Mouse (Mus musculus) spleen, postnatal 4 days (tissue): ENCODE data around the gene Josd1.
A peak's percentile ranks its signal among the peaks of the same experiment; 100 is the strongest.
"Not testable (repeated sequence)": the region's sequence is repeated elsewhere in the genome, so short reads cannot be mapped to it uniquely, and the experiment has no call there.

Experiments
- DNase-seq, 2 experiments: peaks; one replicate each; pipeline ENCODE4 v3.0.0; 2022; ENCODE audit warnings: low spot score in 2 of 2

Gene Josd1

GRCm38 (mm10) chr15:79692334-79692733, 4.6 kb upstream of the Josd1 start:
- no peak for DNase-seq

DNA sequence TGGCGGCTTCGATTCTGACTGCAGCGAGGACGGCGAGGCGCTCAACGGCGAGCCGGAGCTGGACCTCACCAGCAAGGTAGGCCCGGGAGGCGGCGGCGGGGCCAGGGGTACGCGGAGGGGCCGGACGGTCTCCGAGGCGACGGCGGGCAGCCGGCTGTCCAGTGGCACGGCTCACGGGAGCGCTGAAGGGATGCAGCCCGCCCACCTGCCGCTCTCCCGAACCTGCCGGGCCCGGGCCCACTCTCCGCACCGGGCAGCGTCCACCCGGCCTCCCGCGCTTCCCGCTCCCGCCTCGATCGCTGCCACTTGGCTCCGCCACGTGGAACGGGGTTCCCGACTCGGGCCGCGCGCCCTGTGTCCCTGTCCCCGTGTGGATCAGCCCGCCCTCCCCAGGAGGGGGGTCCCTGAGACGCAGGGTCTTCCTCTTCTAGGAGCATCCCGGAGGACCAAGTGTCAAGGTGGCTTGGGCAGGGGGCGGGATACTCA, 3.3 kb upstream of the Josd1 start:
- peak in 1 of 2 experiments; percentile 49 for DNase-seq

- peak; percentile 93 to 94 for DNase-seq
Observed at GRCm38 (mm10) chr15:79690426-79691022, 2.8 kb upstream of the Josd1 start, which contains the start of gene Gtpbp1. Gene Gtpbp1, plus strand, starts transcription at chr15:79690845.

DNA sequence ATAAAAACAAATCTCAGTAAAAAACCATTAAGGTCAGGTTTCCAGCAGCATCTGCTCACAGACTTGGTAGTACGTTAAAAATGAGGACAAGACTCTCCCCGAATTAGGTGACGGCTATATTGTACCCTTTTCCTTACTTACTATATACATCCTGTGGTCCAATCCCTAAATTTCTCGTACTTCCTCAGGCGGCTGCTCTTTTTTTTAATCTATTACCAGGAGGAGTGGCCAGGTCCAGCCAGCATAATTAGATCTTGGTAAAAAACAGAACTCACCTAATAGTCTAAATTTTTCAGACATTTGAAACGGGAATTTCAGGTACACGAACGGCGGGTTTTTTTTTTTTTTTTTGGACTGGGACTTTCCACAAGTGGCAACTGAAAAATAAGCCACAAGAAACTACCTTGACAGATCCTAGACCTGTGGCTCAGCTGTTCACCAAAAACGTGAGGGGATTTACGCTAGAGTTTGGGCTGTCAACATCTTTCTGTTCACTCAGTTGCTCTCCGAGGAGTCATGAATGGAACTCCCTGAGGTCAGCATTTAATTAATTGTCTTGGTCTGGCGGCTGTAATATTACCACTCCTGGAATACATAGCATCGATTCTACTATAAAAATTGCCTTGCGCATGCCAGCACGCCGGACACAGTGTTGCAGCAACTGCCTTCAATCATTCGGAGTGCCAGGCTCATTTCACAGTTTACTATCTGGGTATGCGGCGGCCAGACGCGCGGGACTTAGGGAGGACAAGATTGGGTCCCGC, 2.1 kb upstream of the Josd1 start:
- DNase-seq = no peak

- no peak for DNase-seq
Observed at GRCm38 (mm10) chr15:79688268-79688956, 693 bp upstream of the Josd1 start.

- DNase-seq = no peak
Observed at GRCm38 (mm10) chr15:79687175-79687574, 544 bp downstream of the Josd1 start.

- no peak for DNase-seq
Observed at GRCm38 (mm10) chr15:79686046-79686869, 1.5 kb downstream of the Josd1 start.

DNA sequence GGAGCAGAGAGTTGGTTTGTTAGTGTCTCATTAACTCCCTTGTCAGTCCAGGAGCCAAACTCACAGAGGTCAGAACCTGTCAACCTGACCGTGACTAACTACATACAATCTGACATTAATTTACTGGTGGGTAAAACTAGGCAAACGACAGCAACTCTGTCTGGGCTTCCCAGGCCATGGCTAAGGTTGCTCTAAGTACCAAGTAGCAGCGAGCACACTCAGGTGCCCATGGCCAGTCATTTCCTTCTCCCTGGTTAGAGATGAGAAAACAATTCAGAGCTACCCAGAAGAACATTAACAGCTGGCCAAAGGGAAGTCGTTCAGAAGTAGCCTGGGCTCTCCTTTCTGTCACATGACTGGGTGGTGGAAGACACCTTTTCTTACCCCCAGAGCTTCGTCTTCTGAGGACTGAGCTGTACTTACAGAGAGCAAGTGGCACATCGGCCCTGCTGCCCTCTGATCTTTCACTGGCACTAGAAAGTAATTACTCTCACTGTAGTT, 2.5 kb downstream of the Josd1 start:
- no peak for DNase-seq

- DNase-seq = no peak
Observed at GRCm38 (mm10) chr15:79684616-79685015, 3.1 kb downstream of the Josd1 start.

DNA sequence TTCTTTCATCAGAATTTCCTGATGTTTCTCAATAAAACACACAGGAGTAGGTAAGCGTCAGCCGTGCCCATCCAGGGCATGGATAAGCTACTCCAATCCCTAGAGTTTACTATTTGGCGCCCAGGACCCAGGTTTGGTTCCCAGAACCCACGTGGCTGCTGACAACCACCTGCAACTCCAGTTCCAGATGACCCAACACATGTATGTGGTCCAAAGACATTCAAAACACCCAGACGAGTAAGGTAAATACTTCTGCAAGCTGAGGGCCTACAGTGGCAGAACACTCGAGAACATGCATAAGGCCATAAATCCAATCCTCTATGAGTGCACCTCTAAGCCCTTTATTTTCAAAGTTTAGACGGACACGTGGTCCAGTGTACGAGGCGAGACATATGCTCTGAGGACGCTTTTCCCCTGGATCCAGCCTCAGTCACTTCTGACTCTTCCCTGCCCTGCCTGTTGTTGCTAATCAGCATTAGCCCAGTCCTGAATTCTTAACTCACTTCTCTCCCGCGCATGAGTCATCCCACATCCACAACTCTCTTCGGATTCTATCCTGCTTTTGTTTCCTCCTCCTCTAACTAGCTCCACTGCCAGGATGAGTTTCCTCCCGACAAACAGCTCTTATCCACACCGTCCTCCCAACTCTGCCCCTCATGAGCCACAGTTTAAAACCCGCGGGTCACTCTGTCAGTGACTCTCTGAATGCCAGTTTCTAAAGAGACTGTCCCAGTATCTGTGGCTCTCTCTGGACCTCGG, 3.8 kb downstream of the Josd1 start:
- DNase-seq = no peak

GRCm38 (mm10) chr15:79683146-79683545, 4.6 kb downstream of the Josd1 start:
- no peak for DNase-seq

DNA sequence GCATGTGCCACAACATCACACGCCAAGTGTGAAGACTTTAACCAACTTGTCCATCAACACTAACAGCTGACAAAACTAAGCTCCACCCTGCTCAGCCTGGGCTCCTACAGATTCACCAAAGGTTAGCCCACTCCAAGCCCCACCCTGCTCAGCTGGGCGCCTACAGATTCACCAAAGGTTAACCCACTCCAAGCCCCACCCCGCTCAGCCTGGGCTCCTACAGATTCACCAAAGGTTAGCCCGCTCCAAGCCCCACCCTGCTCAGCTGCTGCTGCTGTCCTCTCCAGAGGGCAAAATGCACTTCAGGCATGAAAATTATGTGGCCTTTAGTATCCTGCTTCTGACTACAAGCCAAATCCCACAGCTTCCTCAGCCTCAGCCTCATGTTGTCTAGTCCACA, 5.7 kb downstream of the Josd1 start:
- no peak for DNase-seq

DNA sequence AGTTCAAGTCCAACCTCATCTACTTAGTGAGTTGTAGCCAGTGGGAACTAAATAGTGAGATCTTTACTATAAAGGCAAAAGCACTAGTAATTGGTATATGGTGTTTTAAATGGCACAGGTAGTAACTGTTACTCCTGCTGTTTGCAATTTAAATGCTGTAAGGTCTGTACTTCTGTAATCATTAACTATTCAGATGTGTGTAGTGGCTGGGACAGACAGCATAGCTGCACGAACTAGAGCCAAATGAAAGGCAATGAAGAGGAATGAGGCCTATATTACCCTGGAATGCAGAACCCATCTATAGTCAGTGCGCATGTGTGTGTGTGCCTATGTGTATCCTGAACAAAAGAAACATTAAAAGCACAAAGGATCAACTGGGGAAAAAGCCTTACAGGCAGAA, 9.8 kb downstream of the Josd1 start:
- no peak for DNase-seq

DNA sequence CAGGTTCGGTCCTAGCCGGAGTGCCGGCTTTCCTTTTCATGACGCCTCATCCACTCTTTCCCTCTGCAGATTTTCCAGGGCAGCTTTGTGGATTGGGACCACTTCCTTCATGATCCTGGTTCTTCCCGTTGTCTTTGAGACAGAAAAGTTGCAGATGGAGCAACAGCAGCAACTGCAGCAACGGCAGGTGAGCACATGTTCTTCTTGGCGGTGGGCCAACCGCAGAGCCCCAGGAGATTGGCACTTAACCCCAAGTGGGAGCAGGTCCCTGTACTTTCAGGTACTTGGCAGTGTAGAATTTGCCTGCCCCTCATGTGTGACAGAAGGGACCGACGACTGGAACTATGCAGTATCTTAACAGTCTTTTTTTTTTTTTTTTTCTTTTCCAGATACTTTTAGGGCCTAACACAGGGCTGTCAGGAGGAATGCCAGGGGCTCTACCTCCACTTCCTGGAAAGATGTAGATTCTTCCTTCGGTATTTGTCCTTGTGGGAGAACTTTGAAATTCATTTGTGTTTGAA, 15.8 kb downstream of the Josd1 start:
- DNase-seq = not testable (repeated sequence)

GRCm38 (mm10) chr15:79670972-79671299, 16.8 kb downstream of the Josd1 start:
- no peak for DNase-seq

DNA sequence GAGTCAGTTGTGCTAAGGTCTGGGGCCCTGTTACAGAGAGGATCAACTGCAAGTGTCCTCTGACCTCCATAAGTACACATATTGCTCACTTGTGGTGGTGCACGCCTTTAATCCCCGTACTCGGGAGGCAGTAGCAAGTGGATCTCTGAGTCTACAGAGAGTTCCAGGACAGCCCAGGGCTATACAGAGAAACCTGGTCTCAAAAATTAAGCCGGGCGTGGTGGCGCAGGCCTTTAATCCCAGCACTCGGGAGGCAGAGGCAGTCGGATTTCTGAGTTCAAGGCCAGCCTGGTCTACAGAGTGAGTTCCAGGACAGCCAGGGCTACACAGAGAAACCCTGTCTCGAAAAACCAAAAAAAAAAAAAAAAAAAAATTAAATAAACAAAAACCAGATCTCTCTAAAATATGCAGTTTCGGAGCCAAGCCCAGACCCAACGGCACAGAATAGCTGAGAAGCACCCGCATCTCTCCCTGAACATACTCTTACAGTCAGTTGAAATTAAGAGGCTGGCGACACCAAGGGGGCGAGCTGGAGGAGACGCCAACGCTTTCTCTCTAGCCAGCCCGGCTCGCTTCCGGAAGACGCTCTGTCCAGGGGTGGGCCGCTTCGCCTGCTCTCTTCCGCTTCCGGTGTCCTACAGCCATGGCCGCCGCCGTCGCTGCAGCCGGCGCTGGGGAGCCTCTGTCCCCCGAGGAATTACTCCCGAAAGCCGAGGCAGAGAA, 17.3 kb downstream of the Josd1 start, which contains the start of gene Tomm22:
Gene Tomm22, plus strand, starts transcription at position 613 of the 723 bp plus-strand sequence.
- DNase-seq = peak; percentile 88 to 93

DNA sequence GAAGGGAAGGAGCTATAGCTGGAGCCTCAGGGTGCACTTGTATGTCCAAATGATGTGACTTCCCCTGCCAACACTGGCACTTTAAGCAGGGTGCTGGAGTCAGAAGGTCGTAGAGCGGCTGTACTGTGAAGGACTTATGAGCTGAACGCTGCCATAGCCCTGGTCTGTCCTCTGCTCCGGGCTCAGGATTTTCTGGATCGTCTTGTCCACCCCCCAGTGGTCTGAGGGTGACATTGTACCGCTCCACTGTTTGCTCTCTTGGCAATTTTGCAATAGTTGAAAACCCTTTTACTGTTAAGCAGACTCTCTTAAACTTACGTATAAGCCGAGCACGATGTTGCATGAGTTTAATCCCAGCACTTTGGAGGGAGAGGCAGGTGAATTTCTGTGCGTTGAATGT, 18.5 kb downstream of the Josd1 start:
- no peak for DNase-seq

DNA sequence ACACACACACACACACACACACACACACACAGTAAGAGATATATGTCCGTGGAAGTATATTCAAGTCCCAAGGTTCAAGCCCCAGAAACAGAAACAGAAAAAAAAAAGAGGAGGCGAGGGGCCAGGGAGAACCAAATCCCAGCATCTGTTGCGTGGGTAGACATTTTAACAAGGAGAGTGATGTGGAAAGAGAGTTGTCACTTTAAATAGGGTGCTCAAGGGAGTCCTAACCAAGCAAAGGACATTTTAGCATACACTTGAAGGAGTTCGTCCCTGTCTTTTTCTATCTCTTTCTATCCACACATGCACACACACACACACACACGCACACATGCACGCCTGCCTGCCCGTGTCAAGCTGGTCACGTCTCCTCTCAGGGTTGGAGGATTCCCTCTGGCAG, 23.1 kb downstream of the Josd1 start:
- DNase-seq = no peak

DNA sequence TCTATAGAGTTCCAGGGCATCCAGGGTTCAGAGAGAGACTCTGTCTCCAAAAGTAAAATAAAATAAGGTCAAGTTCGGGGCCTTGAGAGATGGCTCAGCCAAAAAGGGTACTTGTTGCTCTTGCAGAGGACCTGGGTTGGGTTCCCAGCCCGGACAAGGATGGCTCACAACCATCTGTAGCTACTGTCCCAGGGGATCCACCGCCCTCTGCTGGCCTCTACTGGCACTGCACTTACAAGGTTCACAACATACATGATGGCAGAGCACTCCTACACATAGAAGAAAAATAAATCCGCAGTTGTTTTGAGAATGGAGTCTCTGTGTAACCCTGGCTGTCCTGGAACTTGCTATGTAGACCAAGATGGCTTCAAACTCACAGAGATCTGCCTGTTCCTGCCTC, 25.9 kb downstream of the Josd1 start:
- peak; percentile 63 to 85 for DNase-seq
